Mouse (Mus musculus) left cerebral cortex, postnatal 4 days (tissue): Measurements from ENCODE around the gene Rasgrf2. TPM values are rescaled to one million over a fixed set of nuclear protein-coding genes. Genes with fewer than 3 reads are reported as not detected.

Experiments
- DNase-seq: peaks from one replicate; pipeline ENCODE4 v3.0.0-alpha.2; 2022
- intact Hi-C: fragments of 180-260 bp; cut with DNase I; formaldehyde crosslinking; loops from one replicate; pipeline ENCODE4 v1.15.1; 2025
- total RNA-seq, 2 experiments: library from RNA; stranded (reverse); gene quantifications; 2 replicates each; pipeline ENCODE4 v1.2.3; 2021

The Rasgrf2 gene
- total RNA-seq, 2 experiments from 2014 or later, result 95.1 to 99.0 TPM

DNA sequence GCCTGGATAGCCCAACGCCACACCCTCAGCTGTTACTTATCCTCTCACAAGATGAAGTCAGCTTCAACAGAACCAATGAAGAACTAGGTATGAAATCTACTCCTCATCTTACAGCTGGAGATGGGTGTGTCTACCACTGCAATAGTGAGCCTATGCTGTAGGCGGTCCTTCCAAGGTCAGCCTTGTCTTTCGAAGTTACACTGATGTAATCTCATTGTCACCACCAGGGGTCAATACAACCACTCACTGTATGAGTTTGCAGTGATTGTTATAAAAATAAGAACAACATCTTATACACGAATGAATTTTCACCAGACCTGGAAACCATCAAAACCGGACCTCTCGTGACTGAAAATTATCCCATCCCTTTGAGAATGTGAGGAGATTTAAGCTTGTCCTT is 238.3 kb downstream of the Rasgrf2 start:
- no peak for DNase-seq
- intact Hi-C loops, result no loop called here

DNA sequence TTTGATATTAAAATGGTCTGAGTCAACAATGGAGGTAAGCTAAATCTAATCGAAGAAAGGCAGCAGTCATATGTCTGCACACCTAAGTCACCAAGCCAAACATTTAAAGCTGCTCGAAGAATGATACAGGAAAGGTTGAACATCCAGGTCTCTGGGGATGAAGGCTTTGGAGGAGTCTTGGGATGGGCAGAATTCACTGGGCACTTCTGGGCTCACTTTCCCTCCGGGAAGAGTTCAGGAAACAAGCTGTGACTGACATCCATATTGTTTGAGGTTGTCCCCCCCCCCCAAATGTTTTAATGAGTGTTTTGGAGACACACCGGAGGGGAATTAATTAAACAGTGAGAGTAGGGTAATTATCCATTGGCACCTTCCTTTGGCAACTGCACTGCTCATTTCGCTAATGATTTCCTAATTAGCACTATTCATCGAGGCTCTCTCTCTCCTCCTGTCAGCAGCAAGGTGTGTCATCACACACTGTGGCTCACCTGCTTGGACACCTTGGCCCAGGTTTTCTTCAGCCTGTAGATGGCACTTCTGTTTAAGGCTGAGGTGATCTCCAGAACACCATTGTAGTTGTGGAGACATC is 241.3 kb downstream of the Rasgrf2 start:
- intact Hi-C loops, result no loop called here
- no peak for DNase-seq

DNA sequence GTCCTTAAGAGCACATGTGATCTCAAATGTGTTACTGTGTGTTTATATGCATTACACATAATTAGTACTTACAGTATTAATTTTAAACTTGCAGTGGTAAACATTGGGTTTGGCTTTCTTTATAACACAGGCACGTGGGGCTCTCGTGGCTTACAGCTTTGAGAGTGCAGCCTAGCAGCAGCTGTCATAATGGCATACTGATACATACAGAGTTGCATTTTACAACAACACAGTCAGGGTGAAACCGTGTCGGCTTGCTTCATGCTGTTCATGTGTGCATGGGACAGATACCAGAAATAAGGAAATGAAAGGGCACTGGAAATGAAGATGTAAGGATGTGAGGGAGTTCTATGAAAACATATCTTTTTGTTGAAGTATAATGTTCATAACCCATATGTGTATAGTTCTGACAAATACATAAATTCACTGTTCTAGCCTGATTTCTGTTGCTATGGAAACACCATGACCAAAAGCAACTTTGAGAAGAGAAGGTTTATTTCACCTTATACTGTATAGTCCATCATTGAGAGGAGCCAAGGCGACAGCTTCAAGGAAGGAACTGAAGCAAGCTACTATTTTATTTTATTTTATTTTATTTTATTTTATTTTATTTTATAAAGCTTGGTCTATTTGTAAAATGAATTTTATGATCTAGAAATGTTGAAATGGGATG is 246.6 kb downstream of the Rasgrf2 start:
- intact Hi-C loops, result no loop called here
- no peak for DNase-seq

DNA sequence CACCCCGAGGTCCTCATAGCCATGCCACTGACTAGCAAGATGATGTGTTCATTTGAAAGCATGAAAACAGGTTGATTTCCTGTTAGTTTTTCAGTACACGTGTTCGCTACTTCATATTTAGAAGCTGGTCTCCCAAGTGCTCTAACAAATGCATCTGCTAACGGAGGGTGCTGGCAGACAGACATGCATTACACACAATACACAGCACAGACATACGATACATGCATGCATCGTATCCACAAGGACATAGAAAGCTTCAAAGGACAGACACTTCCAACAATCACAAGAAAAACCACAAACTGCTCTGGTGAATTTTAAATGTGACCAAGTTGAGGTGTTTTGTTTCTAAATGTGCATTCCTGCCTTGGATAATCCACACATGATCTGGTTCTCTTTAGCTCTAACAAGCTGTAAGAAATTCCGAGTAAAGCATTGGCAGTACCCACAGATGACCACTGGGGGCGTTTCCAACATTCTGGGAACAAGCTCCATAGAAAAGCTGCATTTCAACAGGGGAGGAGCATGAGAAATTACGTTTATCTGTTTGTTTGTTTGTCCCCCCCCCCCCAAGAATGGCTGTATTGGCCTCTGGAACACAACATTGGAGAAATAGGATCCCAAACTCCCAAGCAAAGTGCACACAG is 249.5 kb downstream of the Rasgrf2 start:
- intact Hi-C loops, result no loop called here

DNA sequence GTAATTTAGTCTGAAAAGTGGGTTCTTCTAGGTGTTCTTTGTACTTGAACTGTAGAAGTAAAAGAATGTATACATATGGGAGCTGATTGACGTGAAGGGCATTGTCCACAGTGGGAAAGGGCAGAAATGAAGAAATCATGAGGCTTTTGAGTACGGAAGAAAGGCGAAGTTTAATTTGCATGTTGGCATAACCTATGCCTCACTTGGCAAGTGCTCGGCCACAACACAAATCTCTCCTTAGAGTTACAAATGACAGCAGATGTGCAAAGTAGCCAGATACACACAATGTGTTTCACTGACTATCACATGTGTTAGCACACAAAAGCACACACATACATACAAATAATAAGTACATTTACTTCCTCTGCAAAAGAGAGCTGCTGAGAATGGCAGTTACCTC is 251.2 kb downstream of the Rasgrf2 start:
- intact Hi-C loops, result no loop called here
- DNase-seq, result no peak

More for the DNA sequence above, 249.5 kb downstream of the Rasgrf2 start:
- peak; percentile 54 for DNase-seq

DNA sequence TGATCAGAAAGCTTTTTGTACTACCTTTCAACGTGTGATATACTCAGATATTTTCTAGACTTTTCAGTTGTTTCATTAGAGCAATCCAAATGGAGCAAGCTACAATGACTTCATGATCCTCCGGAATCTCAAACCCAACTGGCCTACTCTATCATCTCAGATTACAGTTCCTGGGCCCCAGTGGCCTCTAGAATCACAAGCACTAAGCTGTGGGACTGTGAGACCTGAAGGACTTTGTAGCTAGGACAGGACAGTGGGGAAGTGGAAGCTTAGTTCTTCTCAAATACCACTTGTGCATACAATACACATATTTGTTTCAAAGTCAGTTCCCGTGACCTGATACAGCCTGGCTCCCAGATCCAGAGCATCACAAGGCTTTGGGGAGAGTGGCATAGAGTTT is 253.5 kb downstream of the Rasgrf2 start:
- intact Hi-C loops, result no loop called here
- DNase-seq, result no peak

DNA sequence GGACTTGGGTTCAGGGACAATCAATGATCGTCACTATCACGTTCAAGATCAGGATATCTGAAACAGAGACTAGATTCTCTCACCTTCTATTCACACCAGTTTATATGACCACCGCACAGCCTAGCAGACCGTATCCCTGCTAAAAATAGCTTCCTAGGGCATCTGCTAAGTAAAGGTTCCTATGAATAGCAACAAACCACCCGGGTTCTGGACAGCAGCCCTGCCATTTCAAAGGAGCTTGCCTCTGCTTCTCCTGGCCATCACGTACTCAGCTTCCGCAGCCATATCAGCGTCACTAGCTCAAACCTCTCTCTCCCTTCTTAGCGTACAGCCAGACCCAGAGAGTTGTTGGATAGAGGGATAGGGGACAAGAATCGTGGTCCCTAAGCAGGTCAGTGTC is 254.1 kb downstream of the Rasgrf2 start:
- intact Hi-C loops, result no loop called here
- DNase-seq, result no peak

DNA sequence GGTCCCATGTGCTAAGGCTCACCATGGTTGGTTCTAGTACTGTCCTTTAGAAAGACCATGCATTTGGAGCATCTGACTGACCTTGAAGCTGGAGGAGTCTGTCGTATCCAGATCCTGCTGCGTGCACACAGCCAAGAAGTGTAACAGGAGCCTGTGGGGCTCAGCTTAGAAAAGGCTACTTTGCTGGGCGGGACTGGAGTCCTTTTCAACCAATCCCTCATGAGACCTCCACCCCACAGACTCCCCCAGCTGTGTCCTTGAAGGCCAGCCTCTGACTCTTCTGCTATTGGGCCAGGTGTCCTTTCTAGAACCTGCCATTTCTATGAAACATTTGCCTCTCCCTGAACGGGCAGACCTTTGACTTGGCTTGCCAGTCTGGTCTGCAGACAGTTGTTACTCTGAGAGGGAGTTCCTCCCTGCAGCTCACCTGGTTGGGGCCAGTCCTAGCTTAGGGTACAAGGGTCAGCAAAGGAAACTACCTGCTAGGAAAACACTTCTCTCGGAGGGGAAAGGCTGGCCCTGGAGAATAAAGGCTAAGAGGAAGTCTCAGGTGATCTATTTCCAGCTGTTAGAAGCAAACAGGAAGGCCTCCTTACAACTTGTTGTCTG is 254.6 kb downstream of the Rasgrf2 start, which contains the start of gene Ckmt2:
Ckmt2 (minus strand) TSS at position 145 of the 609 bp plus-strand sequence.
- no peak for DNase-seq
- intact Hi-C loops, result no loop called here

DNA sequence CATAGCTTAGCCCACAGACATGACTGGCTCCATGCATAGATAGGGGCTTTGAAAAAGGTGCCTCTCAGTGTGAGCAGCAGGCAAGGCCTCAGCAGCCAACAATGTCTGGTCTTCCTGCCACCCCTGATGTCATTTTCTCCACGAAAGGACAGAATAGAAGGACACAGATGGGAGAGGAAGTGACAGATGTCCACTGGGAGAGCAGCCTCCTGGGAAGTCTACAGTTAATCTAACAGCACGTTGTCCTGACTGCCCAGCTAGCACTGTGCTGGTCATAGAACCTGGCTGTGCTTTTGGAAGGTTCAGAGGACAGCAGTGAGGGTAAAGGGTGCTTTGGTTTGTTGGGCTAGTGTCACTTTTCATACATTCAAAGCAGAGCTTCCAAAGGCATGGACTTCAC is 255.9 kb downstream of the Rasgrf2 start:
- intact Hi-C loops, result no loop called here
- DNase-seq, result no peak

DNA sequence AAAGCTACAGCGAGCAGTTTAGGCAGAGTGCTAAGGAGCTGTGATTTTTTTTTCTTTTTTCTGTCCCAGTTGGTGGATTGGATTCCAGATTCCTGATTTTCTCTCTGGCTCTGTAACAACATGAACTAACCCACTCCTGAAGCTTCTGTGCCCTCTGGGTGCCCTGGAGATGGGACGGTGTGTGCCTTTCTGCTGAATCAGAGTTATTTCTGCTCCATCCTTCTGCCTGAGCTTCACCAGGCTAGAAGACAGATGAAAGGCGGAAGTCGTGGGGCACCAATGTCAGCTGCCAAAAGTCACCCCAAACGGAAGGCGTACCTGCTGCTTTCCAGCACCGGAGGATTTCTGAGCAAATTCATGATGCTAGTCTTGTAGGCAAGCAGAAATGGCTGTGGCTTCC is 256.9 kb downstream of the Rasgrf2 start:
- no peak for DNase-seq

DNA sequence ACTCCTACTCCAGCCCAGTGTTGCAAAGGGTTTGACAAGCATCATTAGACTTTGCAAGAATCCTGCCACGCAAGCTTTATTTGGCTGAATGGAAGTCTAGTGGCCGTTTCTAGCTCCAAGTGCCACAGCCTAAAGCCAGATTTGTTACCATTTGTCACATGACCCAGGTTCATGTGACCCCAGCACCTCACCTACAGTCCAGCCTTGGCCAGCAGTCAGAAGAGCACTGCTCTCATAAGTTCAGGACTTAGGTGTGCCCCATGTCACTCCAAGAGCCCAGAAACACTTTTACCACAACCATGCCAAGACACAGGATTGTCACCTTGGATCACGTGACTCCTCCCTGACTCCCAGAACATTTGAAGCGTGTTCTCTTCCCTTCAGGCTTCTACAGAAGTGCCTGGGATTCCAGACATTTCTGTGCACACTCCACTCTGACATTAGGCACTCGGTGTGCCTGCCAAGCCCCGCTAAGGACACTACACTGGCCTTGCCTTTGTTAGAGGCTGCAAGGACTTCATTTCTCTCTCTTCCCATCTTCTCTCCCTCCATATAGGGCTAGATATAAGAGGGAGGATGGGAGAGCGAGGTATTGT is 257.6 kb downstream of the Rasgrf2 start:
- intact Hi-C loops, result no loop called here
- DNase-seq, result no peak

More for the DNA sequence above, 256.9 kb downstream of the Rasgrf2 start:
- intact Hi-C loops, result no loop called here

DNA sequence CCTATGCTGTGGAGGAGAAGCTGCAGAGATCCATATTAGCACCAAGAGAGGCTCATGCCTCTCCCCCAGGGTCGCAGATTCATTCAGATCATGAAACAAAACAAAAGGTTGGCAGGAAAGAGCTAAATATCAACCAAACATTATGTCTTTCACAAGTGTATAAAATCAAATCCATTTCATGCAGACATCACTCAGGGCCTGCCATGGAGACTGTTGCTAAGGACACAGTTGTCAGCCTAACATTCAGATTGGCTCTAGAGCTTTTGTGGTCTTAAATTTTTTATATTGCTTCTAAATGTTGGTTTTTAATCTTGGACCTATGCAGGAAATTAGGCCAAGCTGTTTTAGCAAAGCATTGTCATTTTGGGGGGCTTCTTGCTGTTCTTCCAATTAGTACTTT is 262.9 kb downstream of the Rasgrf2 start:
- intact Hi-C loops, result no loop called here
- no peak for DNase-seq

DNA sequence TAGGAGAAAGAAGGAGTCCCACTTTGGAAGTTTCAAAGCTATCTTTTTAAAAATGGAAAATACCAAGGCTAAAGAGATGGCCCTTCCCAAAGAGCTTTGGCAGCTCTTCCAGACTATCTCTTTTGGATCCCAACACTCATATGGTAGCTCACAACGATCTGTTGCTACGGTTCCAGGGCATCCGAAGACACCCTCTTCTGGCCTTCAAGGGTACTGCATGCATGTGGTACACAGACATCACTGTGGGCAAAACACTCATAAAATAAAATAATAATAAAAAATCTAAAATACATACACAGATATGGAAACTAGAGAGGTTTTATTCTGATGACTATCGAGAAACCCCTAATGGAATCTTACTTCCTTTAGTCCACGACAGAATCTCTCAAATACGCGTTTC is 272.6 kb downstream of the Rasgrf2 start:
- DNase-seq, result no peak
- intact Hi-C loops, result no loop called here

DNA sequence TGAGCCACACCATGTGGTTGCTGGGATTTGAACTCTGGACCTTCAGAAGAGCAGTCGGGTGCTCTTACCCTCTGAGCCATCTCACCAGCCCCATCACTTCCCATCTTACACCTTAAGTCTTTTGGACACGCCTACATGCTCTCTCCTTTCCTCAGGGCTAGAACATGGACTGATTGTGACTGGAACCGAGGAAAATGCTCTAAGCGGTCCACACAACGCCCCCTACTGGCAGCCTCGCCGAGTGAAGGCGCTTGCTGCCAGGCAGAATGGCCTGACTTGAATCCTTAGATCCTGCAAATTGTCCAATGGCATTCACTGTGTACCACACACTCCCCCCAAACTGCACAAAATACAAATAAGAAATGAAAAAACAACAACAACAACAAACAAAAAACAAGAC is 274.0 kb downstream of the Rasgrf2 start:
- DNase-seq, result no peak
- intact Hi-C loops, result no loop called here

DNA sequence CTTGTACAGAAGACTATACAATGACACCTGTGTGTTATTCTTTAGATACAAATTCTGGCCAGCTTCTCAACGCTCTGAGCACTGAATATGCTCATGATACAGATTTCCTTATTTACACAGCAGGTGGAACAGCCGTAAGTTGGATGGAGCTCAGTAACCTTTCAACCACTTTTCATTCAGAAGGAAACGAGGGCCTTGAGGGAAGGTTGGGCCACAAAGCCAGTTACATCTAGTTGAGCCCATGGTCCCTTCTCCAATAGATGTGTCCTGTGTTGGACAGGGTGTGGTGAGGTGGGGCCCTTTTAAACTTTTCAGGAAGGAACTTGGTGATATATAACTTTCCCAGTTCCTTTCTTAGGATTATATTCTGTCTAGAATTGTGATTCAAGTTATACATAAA is 277.0 kb downstream of the Rasgrf2 start:
- intact Hi-C loops, result no loop called here

More for the DNA sequence above, 277.0 kb downstream of the Rasgrf2 start:
- DNase-seq, result no peak

Other genes with a start within 250 kb of the Rasgrf2 start
- gene Gm20379, start 174.3 kb upstream of the Rasgrf2 start, total RNA-seq, result not detected
- 1 to 10 TPM; 1.8 to 2.1 TPM for gene Dhfr, start 223.1 kb upstream of the Rasgrf2 start, total RNA-seq
- 10 to 100 TPM; 33.0 to 36.4 TPM for gene Msh3, start 223.3 kb upstream of the Rasgrf2 start, total RNA-seq